In the genomic region with DNA sequence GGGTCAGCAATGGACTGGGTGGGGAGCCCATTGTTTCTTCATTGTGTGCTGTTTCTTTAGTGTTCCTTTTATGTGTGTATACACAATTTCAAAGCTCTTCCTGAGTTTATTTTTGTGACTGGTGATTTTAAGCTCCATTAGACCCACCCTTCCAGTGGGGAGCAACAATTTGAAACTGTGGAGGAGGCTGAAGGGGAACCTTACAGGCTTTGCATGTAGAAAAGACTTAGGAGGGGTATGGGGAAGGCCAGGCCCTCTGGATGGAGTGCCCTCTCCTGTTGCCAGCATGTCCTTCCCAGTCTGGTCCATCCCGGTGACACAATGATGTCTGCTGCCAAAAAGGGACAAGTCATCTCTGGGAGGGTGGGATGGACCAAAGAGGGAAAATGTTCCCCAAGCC, we compare ENCODE assay signal across 21 mouse cellular contexts. TPM values are rescaled to one million over a fixed set of nuclear protein-coding genes. Genes with fewer than 3 reads are reported as not detected.
DNase-seq lines count a peak whose midpoint lies in the region; ATAC-seq and TF ChIP-seq lines count a peak whose summit lies in the region.
"Had no signal": no experiment of that assay in that cellular context is flagged by ENCODE, and none has a peak within 500 bp of the region (broad histone marks: within the 10 kb centered on the region; RNA-seq: fewer than 3 reads in every experiment).

No protein-coding gene starts in this region.

- WGBS in heart, embryonic 10.5 days: 83% methylated on average over 1 of the region's 1 CpGs
- WGBS in heart, embryonic 11.5 days (ENCODE audit: insufficient replicate concordance): 83% methylated on average over 1 of the region's 1 CpGs
- WGBS in lung, adult 2 months: 57% methylated on average over 1 of the region's 1 CpGs

- H3K27ac ChIP-seq in heart, embryonic 10.5 days: no peak overlapping the region
- H3K27ac ChIP-seq in heart, embryonic 11.5 days (ENCODE audit: low read depth, low read length): no peak overlapping the region
- H3K27ac ChIP-seq in left cerebral cortex, adult 2 months: peak overlapping the region; percentile 32; the same call in 1 of the 2 replicates
- H3K27ac ChIP-seq: embryonic facial prominence, embryonic 15.5 days; forebrain, embryonic 15.5 days; heart, embryonic 15.5 days; hindbrain, embryonic 13.5 days; hindbrain, postnatal 0 days had no signal

- peaks cover 4% of the 10 kb centered on the region; the same call in 1 of the 2 replicates for H3K4me1 ChIP-seq in heart, embryonic 10.5 days
- no peaks in the 10 kb centered on the region for H3K4me1 ChIP-seq in heart, embryonic 11.5 days (ENCODE audit: control insufficient read depth, insufficient read depth, low read length)
- peaks cover 3% of the 10 kb centered on the region for H3K4me1 ChIP-seq in lung, adult 2 months (ENCODE audit: control insufficient read depth, insufficient read depth, low read length)
- H3K4me1 ChIP-seq: forebrain, embryonic 15.5 days; heart, embryonic 15.5 days; hindbrain, embryonic 13.5 days had no signal

- intact Hi-C loops in left cerebral cortex, adult 2 months (cut with DNase I): no loop called here
- intact Hi-C loops in left cerebral cortex, postnatal 36 days (cut with DNase I): no loop called here

- no peak for TF ChIP-seq CTCF in left cerebral cortex, adult 2 months (IDR thresholded peaks at IDR 0.05)
- no peak for TF ChIP-seq CTCF in lung, adult 2 months (IDR thresholded peaks at IDR 0.05; ENCODE audit: insufficient read depth, low read length)

- peak; percentile 16 for DNase-seq in heart, embryonic 10.5 days (ENCODE audit: low spot score)
- no peak for DNase-seq in left cerebral cortex, adult 2 months (ENCODE audit: extremely low spot score in 1 of 2, low spot score in 2 of 2)
- DNase-seq in left cerebral cortex, postnatal 36 days (ENCODE audit: low spot score in 2 of 2): no peak
- peak; percentile 11 for DNase-seq in lung, postnatal 25 days (ENCODE audit: low spot score)
- DNase-seq in lung, adult 2 months: no peak
- DNase-seq: adrenal gland, adult 2 months; adrenal gland, postnatal 25 days; cerebellum, adult 18-20 months; cerebellum, adult 9-11 months; cerebellum, postnatal 36 days; embryo, embryonic 11 days; gastrocnemius, postnatal 14 days; heart, postnatal 14 days had no signal

- H3K36me3 ChIP-seq in heart, embryonic 10.5 days: no peaks in the 10 kb centered on the region
- no peaks in the 10 kb centered on the region for H3K36me3 ChIP-seq in heart, embryonic 11.5 days (ENCODE audit: control insufficient read depth, insufficient read depth, low read length)
- H3K36me3 ChIP-seq: embryonic facial prominence, embryonic 15.5 days; forebrain, embryonic 15.5 days; heart, embryonic 15.5 days; hindbrain, embryonic 13.5 days had no signal

- H3K4me2 ChIP-seq in heart, embryonic 11.5 days: no peak overlapping the region
- H3K4me2 ChIP-seq: embryonic facial prominence, embryonic 15.5 days; forebrain, embryonic 15.5 days; heart, embryonic 15.5 days; hindbrain, embryonic 13.5 days had no signal

- ATAC-seq in heart, embryonic 11.5 days (replicated peaks; ENCODE audit: insufficient number of reproducible peaks, low FRiP score, low TSS enrichment): no peak
- ATAC-seq: forebrain, embryonic 15.5 days; hindbrain, postnatal 0 days had no signal

- no peaks in the 10 kb centered on the region for H3K9me3 ChIP-seq in heart, embryonic 10.5 days
- no peaks in the 10 kb centered on the region for H3K9me3 ChIP-seq in heart, embryonic 11.5 days (replicated peaks; ENCODE audit: control insufficient read depth, low read length)
- H3K9me3 ChIP-seq: embryonic facial prominence, embryonic 15.5 days; forebrain, embryonic 15.5 days; heart, embryonic 15.5 days; hindbrain, embryonic 13.5 days had no signal

- no peak for TF ChIP-seq POLR2A in lung, adult 2 months (IDR thresholded peaks at IDR 0.05; ENCODE audit: borderline replicate concordance, extremely low read depth, low read depth, low read length)

- no peak overlapping the region for H3K9ac ChIP-seq in heart, embryonic 11.5 days (ENCODE audit: low read depth, low read length)
- H3K9ac ChIP-seq: embryonic facial prominence, embryonic 15.5 days; forebrain, embryonic 15.5 days; heart, embryonic 15.5 days; hindbrain, embryonic 13.5 days had no signal

- peaks cover 5% of the 10 kb centered on the region; the same call in 1 of the 2 replicates for H3K27me3 ChIP-seq in heart, embryonic 10.5 days (ENCODE audit: insufficient read depth, poor library complexity, severe bottlenecking)
- no peaks in the 10 kb centered on the region for H3K27me3 ChIP-seq in heart, embryonic 11.5 days (ENCODE audit: control insufficient read depth, insufficient read depth, low read length)
- H3K27me3 ChIP-seq: embryonic facial prominence, embryonic 15.5 days; forebrain, embryonic 15.5 days; heart, embryonic 15.5 days; hindbrain, embryonic 13.5 days had no signal

- no peak overlapping the region for H3K4me3 ChIP-seq in heart, embryonic 10.5 days
- no peak overlapping the region for H3K4me3 ChIP-seq in heart, embryonic 11.5 days (ENCODE audit: low read depth, low read length)
- H3K4me3 ChIP-seq in left cerebral cortex, adult 2 months: no peak overlapping the region
- H3K4me3 ChIP-seq in lung, adult 2 months (replicated peaks; ENCODE audit: extremely low read depth, low read depth, low read length): no peak overlapping the region
- H3K4me3 ChIP-seq: embryonic facial prominence, embryonic 15.5 days; erythroblast, embryonic 14.5 days; forebrain, embryonic 15.5 days; heart, embryonic 15.5 days; hindbrain, embryonic 13.5 days had no signal

RNA-seq across cellular contexts. Expression of gene Sgpp2, which starts 39.1 kb away (rescaled TPM):
- 0.11 and 0.65 TPM in 2 replicates for polyA plus RNA-seq in heart, embryonic 10.5 days (2016; fragmentation: Nextera tagmentation; extraction: Ambion mirVana)
- 0.28 and 0.46 TPM in 2 replicates for polyA plus RNA-seq in heart, embryonic 11.5 days (2014; fragmentation: Nextera tagmentation; extraction: Ambion mirVana)
- total RNA-seq in left cerebral cortex, adult 2 months (2021): 1 to 10 TPM; 9.5 to 9.7 TPM
- total RNA-seq in left cerebral cortex, postnatal 36 days (2021): 1 to 10 TPM; 8.8 to 9.7 TPM
- 25.1 and 33.7 TPM in 2 replicates for polyA plus RNA-seq in lung, adult 2 months (2012; rRNA removed)
- total RNA-seq: gastrocnemius, adult 18-20 months had no signal
- polyA plus RNA-seq: erythroblast, embryonic 14.5 days had no signal

Comparison
In these comparisons a context has a peak if more than half of its experiments do, and no peak if none do; other contexts are left out.
1. DNase-seq: peak in heart, embryonic 10.5 days (single experiment) and lung, postnatal 25 days (single experiment); none in left cerebral cortex, adult 2 months (0 of 2), left cerebral cortex, postnatal 36 days (0 of 2) and lung, adult 2 months (single experiment).
2. RNA of gene Sgpp2, which starts 39.1 kb away (polyA plus RNA-seq): 25.1 to 33.7 TPM in lung, adult 2 months; 0.11 to 0.65 TPM in heart, embryonic 10.5 days and 0.28 to 0.46 TPM in heart, embryonic 11.5 days; every median in the first group is over 10 times any median in the second.